Mouse (Mus musculus): ENCODE results near the gene Olfr114. TPM values are rescaled to one million over a fixed set of nuclear protein-coding genes. Genes with fewer than 3 reads are reported as not detected.

Gene Olfr114
- polyA plus RNA-seq (2012; fragmentation: generic; extraction: Trizol) = not detected

GRCm38 (mm10) chr17:37592643-37593042, at the start of gene Olfr114:
Olfr114 (minus strand) TSS chr17:37592743.
- H3K36me3 ChIP-seq (ENCODE audit: control insufficient read depth, insufficient read depth) = no peaks in the 10 kb centered on the region
- no peak within 1 kb of the TSS for H3ac ChIP-seq (ENCODE audit: control insufficient read depth, insufficient read length)
- TF ChIP-seq TCF12 (IDR thresholded peaks at IDR 0.05; ENCODE audit: insufficient read depth, poor library complexity, severe bottlenecking) (no peak), SRF (IDR thresholded peaks at IDR 0.05; ENCODE audit: control insufficient read depth, insufficient read length, low read depth) (no peak), MYOG (IDR thresholded peaks at IDR 0.05; ENCODE audit: control insufficient read depth in 1 of 3, insufficient read depth in 1 of 3, insufficient read length in 2 of 3, low read depth in 2 of 3) (no peak), MYOD1 (IDR thresholded peaks at IDR 0.05; ENCODE audit: control insufficient read depth in 1 of 3, insufficient read length in 2 of 3, low read depth in 2 of 3) (no peak), E2F4 (IDR thresholded peaks at IDR 0.05; ENCODE audit: insufficient read depth) (no peak), REST (IDR thresholded peaks at IDR 0.05; ENCODE audit: insufficient read depth, insufficient read length) (no peak), USF1 (IDR thresholded peaks at IDR 0.05; ENCODE audit: low read depth) (no peak), POLR2A (IDR thresholded peaks at IDR 0.05; ENCODE audit: insufficient read length, low read depth) (no peak), POLR2AphosphoS2 (IDR thresholded peaks at IDR 0.05; ENCODE audit: insufficient read length, low read depth) (no peak), MAX (IDR thresholded peaks at IDR 0.05; ENCODE audit: low read depth) (no peak)

GRCm38 (mm10) chr17:37627009-37627408, 34.5 kb upstream of the Olfr114 start, which contains the start of the genes Olfr115 and Olfr116:
Olfr115 (minus strand) TSS chr17:37627109.
Olfr116 (minus strand) TSS chr17:37627199.
- no peaks in the 10 kb centered on the region for H3K36me3 ChIP-seq (ENCODE audit: control insufficient read depth, insufficient read depth)
- no peak within 1 kb of the TSS for H3K4me2 ChIP-seq (ENCODE audit: low read depth)
- no peaks in the 10 kb centered on the region for H3K79me2 ChIP-seq (ENCODE audit: control insufficient read depth, insufficient read depth)
- H3K4me3 ChIP-seq = no peak within 1 kb of the TSS
- no peak for TF ChIP-seq E2F4 (IDR thresholded peaks at IDR 0.05; ENCODE audit: insufficient read depth)
- no peak for TF ChIP-seq MYOG (IDR thresholded peaks at IDR 0.05; ENCODE audit: control insufficient read depth in 1 of 3, insufficient read depth in 1 of 3, insufficient read length in 2 of 3, low read depth in 2 of 3)
- no peak for TF ChIP-seq USF1 (IDR thresholded peaks at IDR 0.05; ENCODE audit: low read depth)
- no peak for TF ChIP-seq REST (IDR thresholded peaks at IDR 0.05; ENCODE audit: insufficient read depth, insufficient read length)
- TF ChIP-seq SRF (IDR thresholded peaks at IDR 0.05; ENCODE audit: control insufficient read depth, insufficient read length, low read depth) = no peak
- TF ChIP-seq POLR2AphosphoS2 (IDR thresholded peaks at IDR 0.05; ENCODE audit: insufficient read length, low read depth) = no peak
- TF ChIP-seq MYOD1 (IDR thresholded peaks at IDR 0.05; ENCODE audit: control insufficient read depth in 1 of 3, insufficient read length in 2 of 3, low read depth in 2 of 3) = no peak
- TF ChIP-seq POLR2A (IDR thresholded peaks at IDR 0.05; ENCODE audit: insufficient read length, low read depth) = no peak
- TF ChIP-seq CEBPB (IDR thresholded peaks at IDR 0.05; ENCODE audit: insufficient read depth, poor library complexity, severe bottlenecking) = no peak
- no peak for TF ChIP-seq MAX (IDR thresholded peaks at IDR 0.05; ENCODE audit: low read depth)
- no peak for TF ChIP-seq TCF3 (IDR thresholded peaks at IDR 0.05; ENCODE audit: insufficient read length, low read depth)
- no peak for TF ChIP-seq TCF12 (IDR thresholded peaks at IDR 0.05; ENCODE audit: insufficient read depth, poor library complexity, severe bottlenecking)
- no peak within 1 kb of the TSS for H3ac ChIP-seq (ENCODE audit: control insufficient read depth, insufficient read length)
- H3K27me3 ChIP-seq (ENCODE audit: control insufficient read depth, insufficient read depth, insufficient read length) = no peaks in the 10 kb centered on the region

More at GRCm38 (mm10) chr17:37592643-37593042, at the start of gene Olfr114:
- no peaks in the 10 kb centered on the region for H3K79me2 ChIP-seq (ENCODE audit: control insufficient read depth, insufficient read depth)
- no peaks in the 10 kb centered on the region for H3K27me3 ChIP-seq (ENCODE audit: control insufficient read depth, insufficient read depth, insufficient read length)
- H3K4me2 ChIP-seq (ENCODE audit: low read depth) = no peak within 1 kb of the TSS
- no peak within 1 kb of the TSS for H3K4me3 ChIP-seq

GRCm38 (mm10) chr17:37577563-37577962, 15.0 kb downstream of the Olfr114 start, which contains the start of gene Olfr113:
Olfr113 (minus strand) TSS chr17:37577663.
- Histone ChIP-seq H3K27me3 (ENCODE audit: control insufficient read depth, insufficient read depth, insufficient read length) (no peaks in the 10 kb centered on the region), H3K4me2 (ENCODE audit: low read depth) (no peak within 1 kb of the TSS), H3K4me3 (no peak within 1 kb of the TSS), H3K79me2 (ENCODE audit: control insufficient read depth, insufficient read depth) (no peaks in the 10 kb centered on the region), H3ac (ENCODE audit: control insufficient read depth, insufficient read length) (no peak within 1 kb of the TSS), H3K36me3 (ENCODE audit: control insufficient read depth, insufficient read depth) (no peaks in the 10 kb centered on the region)
- TF ChIP-seq MYOD1 (IDR thresholded peaks at IDR 0.05; ENCODE audit: control insufficient read depth in 1 of 3, insufficient read length in 2 of 3, low read depth in 2 of 3) (no peak), TCF12 (IDR thresholded peaks at IDR 0.05; ENCODE audit: insufficient read depth, poor library complexity, severe bottlenecking) (no peak), TCF3 (IDR thresholded peaks at IDR 0.05; ENCODE audit: insufficient read length, low read depth) (no peak)

GRCm38 (mm10) chr17:37569351-37569750, 23.2 kb downstream of the Olfr114 start, which contains the start of gene Olfr112:
Olfr112 (minus strand) TSS chr17:37569451.
- Histone ChIP-seq H3ac (ENCODE audit: control insufficient read depth, insufficient read length) (no peak within 1 kb of the TSS), H3K79me2 (ENCODE audit: control insufficient read depth, insufficient read depth) (no peaks in the 10 kb centered on the region), H3K4me3 (no peak within 1 kb of the TSS), H3K4me2 (ENCODE audit: low read depth) (no peak within 1 kb of the TSS), H3K27me3 (ENCODE audit: control insufficient read depth, insufficient read depth, insufficient read length) (no peaks in the 10 kb centered on the region), H3K36me3 (ENCODE audit: control insufficient read depth, insufficient read depth) (no peaks in the 10 kb centered on the region)
- TF ChIP-seq CEBPB (IDR thresholded peaks at IDR 0.05; ENCODE audit: insufficient read depth, poor library complexity, severe bottlenecking) (no peak), REST (IDR thresholded peaks at IDR 0.05; ENCODE audit: insufficient read depth, insufficient read length) (no peak), MYOG (IDR thresholded peaks at IDR 0.05; ENCODE audit: control insufficient read depth in 1 of 3, insufficient read depth in 1 of 3, insufficient read length in 2 of 3, low read depth in 2 of 3) (no peak), USF1 (IDR thresholded peaks at IDR 0.05; ENCODE audit: low read depth) (no peak), POLR2AphosphoS2 (IDR thresholded peaks at IDR 0.05; ENCODE audit: insufficient read length, low read depth) (no peak)

- Histone ChIP-seq H3K4me2 (ENCODE audit: low read depth) (no peak overlapping the region), H3K79me2 (ENCODE audit: control insufficient read depth, insufficient read depth) (no peaks in the 10 kb centered on the region), H3ac (ENCODE audit: control insufficient read depth, insufficient read length) (no peak overlapping the region), H3K27me3 (ENCODE audit: control insufficient read depth, insufficient read depth, insufficient read length) (no peaks in the 10 kb centered on the region), H3K4me3 (no peak overlapping the region), H3K36me3 (ENCODE audit: control insufficient read depth, insufficient read depth) (no peaks in the 10 kb centered on the region)
- TF ChIP-seq SRF (IDR thresholded peaks at IDR 0.05; ENCODE audit: control insufficient read depth, insufficient read length, low read depth) (no peak), TCF12 (IDR thresholded peaks at IDR 0.05; ENCODE audit: insufficient read depth, poor library complexity, severe bottlenecking) (no peak), MYOG (IDR thresholded peaks at IDR 0.05; ENCODE audit: control insufficient read depth in 1 of 3, insufficient read depth in 1 of 3, insufficient read length in 2 of 3, low read depth in 2 of 3) (no peak), REST (IDR thresholded peaks at IDR 0.05; ENCODE audit: insufficient read depth, insufficient read length) (no peak), POLR2A (IDR thresholded peaks at IDR 0.05; ENCODE audit: insufficient read length, low read depth) (no peak), E2F4 (IDR thresholded peaks at IDR 0.05; ENCODE audit: insufficient read depth) (no peak), USF1 (IDR thresholded peaks at IDR 0.05; ENCODE audit: low read depth) (no peak), POLR2AphosphoS2 (IDR thresholded peaks at IDR 0.05; ENCODE audit: insufficient read length, low read depth) (no peak), MYOD1 (IDR thresholded peaks at IDR 0.05; ENCODE audit: control insufficient read depth in 1 of 3, insufficient read length in 2 of 3, low read depth in 2 of 3) (no peak), TCF3 (IDR thresholded peaks at IDR 0.05; ENCODE audit: insufficient read length, low read depth) (no peak), MAX (IDR thresholded peaks at IDR 0.05; ENCODE audit: low read depth) (no peak), CEBPB (IDR thresholded peaks at IDR 0.05; ENCODE audit: insufficient read depth, poor library complexity, severe bottlenecking) (no peak)
Measured at GRCm38 (mm10) chr17:37558913-37559615, 33.5 kb downstream of the Olfr114 start.
